Mouse (Mus musculus): Measurements from ENCODE around the gene Stxbp2.

Gene Stxbp2

DNA sequence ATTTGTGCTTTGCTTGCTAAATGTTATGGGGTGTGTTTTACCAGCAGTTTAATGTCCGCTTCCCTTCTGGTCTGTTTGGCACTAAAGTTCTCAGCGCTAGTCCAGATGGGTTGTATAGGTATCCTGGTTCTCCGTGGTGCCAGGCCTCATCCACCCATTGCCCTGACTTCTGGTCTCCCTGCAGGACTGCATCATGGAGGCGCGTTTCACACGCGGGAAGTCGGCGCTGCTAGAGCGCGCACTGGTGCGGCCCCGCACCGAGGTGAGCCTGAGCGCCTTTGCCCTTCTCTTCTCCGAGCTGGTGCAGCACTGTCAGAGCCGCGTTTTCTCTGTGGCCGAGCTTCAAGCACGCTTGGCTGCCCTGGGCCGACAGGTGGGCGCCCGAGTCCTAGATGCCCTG, 48.1 kb downstream of the Stxbp2 start:
- no peak for ATAC-seq (ENCODE audit: insufficient number of reproducible peaks, low FRiP score, low TSS enrichment)

DNA sequence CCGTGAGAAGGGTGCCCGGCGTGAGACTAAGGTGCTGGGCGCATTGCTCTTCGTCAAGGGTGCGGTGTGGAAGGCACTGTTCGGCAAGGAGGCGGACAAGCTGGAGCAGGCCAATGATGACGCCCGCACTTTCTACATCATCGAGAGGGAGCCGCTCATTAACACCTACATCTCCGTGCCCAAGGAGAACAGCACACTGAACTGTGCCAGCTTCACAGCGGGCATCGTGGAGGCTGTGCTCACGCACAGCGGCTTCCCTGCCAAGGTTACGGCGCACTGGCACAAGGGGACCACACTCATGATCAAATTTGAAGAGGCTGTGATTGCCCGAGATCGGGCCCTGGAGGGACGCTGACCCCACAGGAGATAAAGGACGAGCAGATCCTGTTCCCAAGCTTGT, 48.5 kb downstream of the Stxbp2 start:
- no peak for ATAC-seq (ENCODE audit: insufficient number of reproducible peaks, low FRiP score, low TSS enrichment)

GRCm38 (mm10) chr8:3679656-3680055, 48.9 kb downstream of the Stxbp2 start:
- no peak for ATAC-seq (ENCODE audit: insufficient number of reproducible peaks, low FRiP score, low TSS enrichment)

- ATAC-seq (ENCODE audit: insufficient number of reproducible peaks, low FRiP score, low TSS enrichment), result no peak
Measured at GRCm38 (mm10) chr8:3682435-3682834, 51.7 kb downstream of the Stxbp2 start.

DNA sequence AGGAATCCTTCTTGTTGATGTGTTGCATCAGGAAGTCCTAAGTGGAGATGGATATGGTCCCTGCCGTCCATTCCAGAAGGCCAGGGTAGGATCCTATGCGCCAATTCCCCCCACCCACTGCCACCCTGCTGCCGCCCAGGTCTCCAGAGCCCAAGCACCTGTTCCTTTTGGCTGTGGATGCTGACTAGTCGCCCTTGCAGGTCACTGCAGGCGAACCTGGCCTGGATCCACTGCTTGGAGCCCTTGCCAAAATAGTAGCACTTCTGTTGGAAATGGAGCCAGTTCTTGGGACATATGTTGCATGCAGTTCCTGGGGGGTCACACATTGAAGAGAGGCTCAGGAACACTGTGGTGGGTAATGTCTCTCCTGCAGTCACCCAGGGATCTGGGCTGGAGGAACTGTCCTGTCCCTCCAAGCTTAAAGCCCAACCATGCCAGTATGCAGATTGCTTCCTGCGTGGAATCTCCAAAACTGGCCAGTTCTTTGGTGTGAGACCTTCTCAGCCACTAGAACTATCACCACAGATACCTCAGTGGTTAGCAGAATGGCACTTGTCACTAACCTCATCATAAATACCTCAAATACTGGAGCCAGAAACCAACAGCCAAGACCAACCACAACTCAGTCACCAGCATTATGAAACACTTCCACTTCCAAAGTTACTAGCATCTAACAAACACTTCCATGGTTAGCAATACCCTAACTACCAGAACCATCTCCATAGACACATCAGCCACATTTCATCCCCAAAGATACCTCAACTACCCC, 52.8 kb downstream of the Stxbp2 start:
- ATAC-seq (ENCODE audit: insufficient number of reproducible peaks, low FRiP score, low TSS enrichment), result peak; percentile 67

DNA sequence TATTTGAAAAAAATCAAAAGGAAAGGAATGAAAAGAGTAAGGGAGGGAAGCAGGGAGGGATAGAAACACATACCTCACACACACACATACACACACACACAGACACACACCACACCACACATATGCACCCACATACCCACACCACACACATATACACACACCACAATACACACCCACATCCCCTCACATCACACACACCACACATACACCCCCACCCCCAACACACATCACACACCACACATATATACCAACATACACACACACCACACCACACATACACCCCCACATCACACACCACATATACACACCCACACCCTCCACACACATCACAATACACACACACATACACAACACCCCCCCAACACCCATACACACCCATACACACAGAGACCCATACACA, 53.8 kb downstream of the Stxbp2 start:
- ATAC-seq (ENCODE audit: insufficient number of reproducible peaks, low FRiP score, low TSS enrichment), result no peak

DNA sequence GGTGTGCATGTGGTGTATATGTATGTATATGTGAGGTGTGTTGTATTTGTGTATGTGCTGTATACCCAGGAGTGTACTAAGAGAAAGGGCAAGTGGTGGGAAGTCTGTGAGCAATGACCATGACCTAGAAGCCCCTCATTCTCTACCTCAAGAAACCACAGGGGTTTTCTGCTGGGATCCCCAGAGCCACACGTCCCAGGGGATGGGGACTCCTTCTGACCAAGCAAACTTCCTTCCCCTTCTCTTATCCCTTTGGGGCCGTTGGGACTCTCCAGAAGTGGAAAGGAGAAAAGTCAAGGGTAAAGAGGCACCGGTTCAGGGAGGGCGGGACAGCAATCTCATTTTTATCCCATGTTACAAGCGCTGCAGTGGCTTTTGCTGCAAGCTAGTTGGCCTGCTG, 54.7 kb downstream of the Stxbp2 start:
- no peak for ATAC-seq (ENCODE audit: insufficient number of reproducible peaks, low FRiP score, low TSS enrichment)

GRCm38 (mm10) chr8:3687537-3687936, 56.8 kb downstream of the Stxbp2 start:
- ATAC-seq (ENCODE audit: insufficient number of reproducible peaks, low FRiP score, low TSS enrichment), result no peak

DNA sequence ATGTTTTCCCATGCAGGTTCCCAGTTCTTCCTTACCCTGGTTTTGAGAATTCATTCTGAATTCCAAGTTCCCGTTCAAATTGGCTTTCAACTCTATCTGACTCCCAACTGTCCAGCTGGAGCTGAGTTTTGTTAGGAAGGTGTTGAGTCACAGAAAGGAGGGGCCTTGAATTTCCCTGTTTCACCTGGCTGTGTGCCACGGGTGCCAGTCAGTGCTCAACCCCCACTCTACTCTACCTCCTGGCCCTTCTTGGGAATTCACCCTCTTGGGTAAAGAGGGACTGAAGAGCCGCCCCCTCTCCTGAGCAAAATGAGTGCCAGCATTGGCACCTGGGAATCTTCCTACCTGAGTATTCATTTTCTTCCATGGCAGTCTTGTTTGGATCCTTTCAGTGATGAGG, 60.0 kb downstream of the Stxbp2 start:
- ATAC-seq (ENCODE audit: insufficient number of reproducible peaks, low FRiP score, low TSS enrichment), result no peak
